Mouse (Mus musculus) olfactory bulb, adult 2 months (tissue): ENCODE results near the gene Syt9. TPM values are rescaled to one million over a fixed set of nuclear protein-coding genes. Genes with fewer than 3 reads are reported as not detected.

Experiments used
- H3K27ac ChIP-seq: fragments of 200-500 bp; 2 replicates; pipeline ENCODE4 v1.5.1; 2012; ENCODE audit warnings: low read depth, low read length; ENCODE audit not compliant: insufficient read depth
- H3K4me1 ChIP-seq: fragments of 200-500 bp; 2 replicates; pipeline ENCODE4 v1.6.1; 2012; ENCODE audit warnings: low read length; ENCODE audit not compliant: control insufficient read depth, insufficient read depth
- H3K4me3 ChIP-seq: fragments of 200-500 bp; 2 replicates; pipeline ENCODE4 v1.5.1; 2012; ENCODE audit warnings: mild to moderate bottlenecking, low read depth, low read length, moderate library complexity; ENCODE audit not compliant: insufficient read depth
- CTCF ChIP-seq: fragments of 200-500 bp; IDR thresholded peaks from 2 replicates; pipeline ENCODE4 v1.5.1; 2012; ENCODE audit warnings: low read depth, mild to moderate bottlenecking, low read length, moderate library complexity; ENCODE audit not compliant: insufficient read depth
- POLR2A ChIP-seq: fragments of 200-500 bp; IDR thresholded peaks from 2 replicates; pipeline ENCODE4 v1.6.1; 2012; ENCODE audit warnings: mild to moderate bottlenecking, low read depth, low read length, moderate library complexity; ENCODE audit not compliant: insufficient read depth
- WGBS: fragments of 180-500 bp; shearing (Covaris S2); methylation state at CpG from one replicate; pipeline ENCODE4 v1.1.7; 2018; 5-methylcytosine and 5-hydroxymethylcytosine counted together
- polyA plus RNA-seq: library from polyadenylated mRNA; stranded (reverse); fragments of >200 nt; gene quantifications from 2 replicates; pipeline ENCODE4 v1.2.4, GENCODE M21; 2012; ENCODE audit warnings: low replicate concordance; ENCODE audit not compliant: missing spikeins, insufficient read depth, insufficient read length

Syt9 gene
- polyA plus RNA-seq, 1 experiment: not detected

DNA sequence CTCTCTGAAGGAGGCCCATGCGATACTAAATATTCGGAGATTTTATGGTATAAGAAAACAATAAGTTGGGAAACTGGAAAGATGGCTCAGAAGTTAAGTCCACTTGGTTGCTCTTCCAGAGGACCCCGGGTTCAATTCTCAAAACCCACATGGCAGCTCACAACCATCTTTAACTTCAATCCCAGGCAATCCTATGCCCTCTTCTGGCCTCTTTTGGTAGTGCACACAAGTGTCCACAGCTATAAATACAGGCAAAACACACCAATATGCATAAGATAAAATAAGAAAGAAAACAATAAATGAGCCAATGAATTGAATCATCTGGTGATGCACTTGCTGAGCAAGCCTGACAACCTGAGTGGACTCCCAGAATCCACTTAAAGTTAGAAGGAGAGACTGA lies 185.4 kb downstream of the Syt9 start:
- H3K4me3 ChIP-seq: no peak overlapping the region
- 89% methylated on average over 3 of the region's 3 CpGs for WGBS
- no peak overlapping the region for H3K27ac ChIP-seq
- H3K4me1 ChIP-seq: no peaks in the 10 kb centered on the region
- TF ChIP-seq CTCF (no peak), POLR2A (no peak)

DNA sequence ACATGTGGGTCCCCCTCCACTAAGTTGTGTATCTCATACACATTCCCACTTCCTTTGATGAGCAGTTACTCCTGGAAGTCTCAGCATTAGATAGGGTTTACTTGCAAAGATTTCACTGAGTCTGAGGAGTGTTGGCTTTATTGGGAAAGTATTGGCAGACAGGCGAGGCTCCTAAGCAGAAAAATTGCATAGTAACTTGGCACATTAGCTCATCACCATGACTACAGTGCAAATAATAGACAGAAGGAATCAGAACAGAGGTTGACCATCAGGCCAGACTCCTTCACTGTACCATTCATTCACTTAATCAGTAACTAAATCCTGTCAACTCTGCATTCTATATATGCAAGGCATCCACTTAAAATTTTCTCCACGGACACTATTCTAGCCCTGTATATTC lies 190.1 kb downstream of the Syt9 start:
- no peak overlapping the region for H3K4me3 ChIP-seq
- 80% methylated on average over 2 of the region's 2 CpGs for WGBS
- no peaks in the 10 kb centered on the region for H3K4me1 ChIP-seq
- TF ChIP-seq CTCF (no peak), POLR2A (no peak)
- no peak overlapping the region for H3K27ac ChIP-seq

DNA sequence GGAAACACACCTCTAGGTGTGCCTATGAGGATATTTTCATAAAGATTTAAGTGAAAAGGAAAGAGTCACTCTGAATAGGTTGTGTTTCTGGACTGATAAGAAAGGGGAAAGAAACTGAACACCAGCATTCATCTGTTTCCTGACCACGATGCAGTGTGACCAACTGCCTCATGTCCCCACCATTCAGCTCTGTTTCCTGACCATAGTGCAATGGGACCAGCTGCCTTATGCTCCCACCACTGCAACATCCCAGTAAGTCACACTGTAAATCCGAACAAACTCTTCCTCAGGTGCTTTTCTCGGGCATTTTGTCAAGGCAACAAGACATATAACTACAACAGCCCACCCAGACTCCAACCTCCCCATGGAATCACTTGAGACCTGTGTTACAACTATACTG lies 191.1 kb downstream of the Syt9 start:
- 81% methylated on average over 3 of the region's 3 CpGs for WGBS
- H3K27ac ChIP-seq: no peak overlapping the region

DNA sequence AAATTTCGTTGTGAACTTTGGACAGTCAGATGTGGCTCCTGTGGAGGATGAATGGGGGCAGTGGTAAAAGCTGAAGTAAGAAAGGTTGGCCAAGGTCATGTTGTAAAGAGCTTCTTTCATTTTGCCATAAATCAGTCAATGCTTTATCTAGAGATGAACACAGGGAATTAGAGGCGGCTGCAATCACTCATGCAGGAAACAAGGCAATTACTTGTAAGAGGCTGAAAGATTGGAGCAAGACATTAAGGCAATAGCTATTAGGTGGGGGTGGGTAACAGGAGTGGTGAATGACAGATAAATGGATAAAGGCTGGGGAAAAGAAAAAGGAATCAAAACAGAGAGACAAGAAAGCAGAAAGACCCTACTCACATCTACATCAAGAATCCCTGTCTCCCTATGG lies 193.2 kb downstream of the Syt9 start:
- H3K4me1 ChIP-seq: no peaks in the 10 kb centered on the region
- WGBS: 54% methylated on average over 2 of the region's 2 CpGs
- H3K4me3 ChIP-seq: no peak overlapping the region
- TF ChIP-seq POLR2A: no peak
- no peak for TF ChIP-seq CTCF
- no peak overlapping the region for H3K27ac ChIP-seq

More for the DNA sequence above, 191.1 kb downstream of the Syt9 start:
- Histone ChIP-seq H3K4me1 (no peaks in the 10 kb centered on the region), H3K4me3 (no peak overlapping the region)
- no peak for TF ChIP-seq POLR2A
- TF ChIP-seq CTCF: no peak

DNA sequence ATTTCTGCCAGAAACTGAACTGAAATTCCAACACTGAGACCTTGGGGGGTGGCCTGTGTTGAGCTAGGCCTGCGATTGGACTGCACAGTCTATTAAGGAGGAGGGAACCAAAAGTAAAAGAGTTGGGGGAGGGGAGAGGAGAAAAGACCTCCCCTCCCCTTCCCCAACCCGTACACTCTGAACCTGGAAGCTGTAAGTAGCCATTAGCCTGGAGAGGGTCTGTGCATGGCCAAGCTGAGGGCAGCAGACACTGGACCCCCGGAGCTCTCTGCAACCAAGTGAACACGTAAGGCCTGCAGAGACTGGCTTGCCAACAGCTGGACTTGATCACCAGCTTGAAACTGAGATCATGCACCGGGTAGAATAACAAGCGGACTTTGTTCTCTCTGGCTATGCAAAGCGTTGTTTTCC lies 196.7 kb downstream of the Syt9 start, which contains the start of gene Olfml1:
Olfml1 (plus strand) TSS at position 186 of the 411 bp plus-strand sequence.
- 51% methylated on average over 7 of the region's 7 CpGs for WGBS
- TF ChIP-seq CTCF: no peak
- no peak for TF ChIP-seq POLR2A
- Histone ChIP-seq H3K4me1 (no peaks in the 10 kb centered on the region), H3K27ac (peak within 1 kb of the TSS; percentile 67), H3K4me3 (peak within 1 kb of the TSS; percentile 30)

DNA sequence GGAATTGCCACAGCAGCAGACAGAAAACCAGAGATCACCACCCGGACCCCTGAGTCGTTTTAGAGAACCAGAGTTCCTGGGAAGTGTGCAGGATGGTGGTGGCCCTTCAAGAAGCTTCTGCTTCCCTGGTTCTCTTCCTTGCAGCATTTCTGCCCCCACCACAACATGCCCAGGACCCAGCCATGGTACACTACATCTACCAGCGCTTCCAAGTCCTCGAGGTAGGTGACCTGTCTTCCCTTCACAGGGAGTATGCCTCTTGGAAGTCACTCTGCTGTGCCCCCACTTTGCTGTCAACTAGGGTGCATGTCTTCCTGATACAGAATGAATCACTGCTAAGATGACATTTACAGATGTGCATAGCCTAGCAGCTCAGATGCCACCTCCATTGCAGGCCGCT lies 197.1 kb downstream of the Syt9 start:
- H3K4me1 ChIP-seq: no peaks in the 10 kb centered on the region
- H3K27ac ChIP-seq: peak overlapping the region; percentile 67
- WGBS: 59% methylated on average over 5 of the region's 5 CpGs
- peak overlapping the region; percentile 26 for H3K4me3 ChIP-seq
- TF ChIP-seq POLR2A (no peak), CTCF (no peak)

DNA sequence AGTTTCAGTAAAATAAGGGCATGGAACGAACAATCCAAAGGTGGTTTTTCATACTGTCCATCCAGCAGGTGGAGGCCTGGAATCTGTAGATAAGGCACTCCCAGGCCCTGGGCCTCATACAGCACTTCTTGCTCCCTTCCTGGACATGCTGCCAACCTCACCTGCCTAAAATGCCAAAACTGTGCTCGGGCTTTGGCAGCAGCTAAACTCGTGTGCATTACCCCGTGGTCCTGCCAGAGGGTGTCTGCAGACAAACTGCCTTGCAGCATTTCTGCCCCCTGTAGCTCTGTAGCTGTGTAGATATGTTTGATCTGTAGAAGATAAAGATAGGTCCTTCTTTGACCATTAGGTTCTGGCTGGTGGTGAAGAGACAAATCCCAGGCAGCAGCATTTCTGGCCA lies 198.4 kb downstream of the Syt9 start:
- H3K4me3 ChIP-seq: no peak overlapping the region
- 85% methylated on average over 4 of the region's 4 CpGs for WGBS
- no peaks in the 10 kb centered on the region for H3K4me1 ChIP-seq
- no peak overlapping the region for H3K27ac ChIP-seq
- TF ChIP-seq POLR2A (no peak), CTCF (no peak)

DNA sequence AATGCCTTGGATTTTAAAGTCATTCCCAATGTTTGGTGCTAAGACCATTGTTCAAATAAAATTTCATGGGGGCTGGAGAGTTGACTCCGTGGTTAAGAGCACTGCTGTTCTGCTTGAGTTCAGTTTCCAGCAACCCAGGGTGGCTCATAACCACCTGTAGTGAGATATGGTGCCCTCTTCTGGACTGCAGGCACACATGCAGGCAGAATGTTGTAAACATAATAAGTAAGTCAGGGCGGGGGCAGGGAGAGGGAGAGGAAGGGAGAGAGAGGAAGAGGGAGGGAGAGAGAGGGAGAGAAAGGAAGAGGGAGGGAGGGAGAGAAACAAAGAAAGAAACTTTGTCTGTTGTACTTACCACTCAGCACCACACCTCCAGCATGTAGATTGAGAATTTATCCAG lies 203.3 kb downstream of the Syt9 start:
- WGBS: 65% methylated on average over 2 of the region's 2 CpGs
- Histone ChIP-seq H3K27ac (no peak overlapping the region), H3K4me1 (no peaks in the 10 kb centered on the region), H3K4me3 (no peak overlapping the region)
- TF ChIP-seq POLR2A (no peak), CTCF (no peak)

DNA sequence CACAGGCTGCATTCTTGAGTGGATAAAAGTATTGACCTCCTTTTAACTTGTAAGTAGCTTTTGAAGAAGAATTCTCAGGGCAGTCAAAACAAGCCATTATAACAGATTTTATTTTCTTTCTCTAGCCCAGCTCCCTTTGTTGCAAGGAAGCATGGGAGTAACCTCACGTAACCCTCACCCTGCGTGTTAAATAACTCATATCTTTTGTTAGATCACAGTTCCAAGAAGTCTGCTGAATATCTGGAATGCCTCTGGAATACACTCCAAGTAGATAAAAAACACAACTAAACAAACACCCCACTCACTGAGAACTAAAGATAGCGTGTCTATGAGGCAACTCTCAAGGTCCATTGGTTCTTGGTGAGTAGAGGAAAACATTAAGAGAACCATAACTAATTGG lies 203.7 kb downstream of the Syt9 start:
- no peak overlapping the region for H3K4me3 ChIP-seq
- H3K27ac ChIP-seq: no peak overlapping the region
- 70% methylated on average over 3 of the region's 3 CpGs for WGBS
- TF ChIP-seq POLR2A: no peak
- TF ChIP-seq CTCF: no peak
- H3K4me1 ChIP-seq: no peaks in the 10 kb centered on the region

DNA sequence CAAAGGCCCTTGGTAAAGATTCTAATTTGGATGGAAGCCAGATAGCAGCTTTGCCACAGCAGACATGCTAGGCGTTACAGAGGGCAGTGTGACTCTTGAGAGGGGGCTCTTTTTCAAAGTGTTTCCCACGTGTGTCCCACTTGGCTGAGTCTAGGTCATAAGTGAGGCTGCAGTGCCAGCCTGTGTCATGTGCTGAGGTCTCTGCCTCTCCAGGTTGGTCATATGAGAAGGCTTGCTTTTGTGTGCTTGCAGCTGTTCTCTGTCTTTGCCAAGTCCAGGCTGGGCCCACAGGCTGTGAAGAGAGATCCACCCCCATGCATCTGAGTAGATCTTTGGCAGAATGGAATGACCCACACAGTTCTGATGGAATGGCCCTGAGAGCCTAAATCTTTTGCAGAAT lies 222.1 kb downstream of the Syt9 start:
- peaks cover 11% of the 10 kb centered on the region for H3K4me1 ChIP-seq
- no peak overlapping the region for H3K27ac ChIP-seq
- H3K4me3 ChIP-seq: no peak overlapping the region
- 61% methylated on average over 2 of the region's 2 CpGs for WGBS
- TF ChIP-seq CTCF (no peak), POLR2A (no peak)
